Mouse (Mus musculus) gastrocnemius, postnatal 10 days (tissue): Measurements from ENCODE around the gene Fhit. TPM values are rescaled to one million over a fixed set of nuclear protein-coding genes. Genes with fewer than 3 reads are reported as not detected.

Source experiments
- DNase-seq: peaks from one replicate; pipeline ENCODE4 v3.0.0; 2021; ENCODE audit warnings: mixed read lengths
- total RNA-seq, 2 experiments: library from RNA; stranded (reverse); gene quantifications; 2 replicates each; pipeline ENCODE4 v1.2.3; 2021

The Fhit gene
- total RNA-seq, 2 experiments from 2014 or later = 5.8 to 7.0 TPM

GRCm38 (mm10) chr14:10509252-10509651 is 652.6 kb downstream of the Fhit start:
- DNase-seq = no peak

GRCm38 (mm10) chr14:10507560-10507959 is 654.3 kb downstream of the Fhit start:
- DNase-seq = no peak

GRCm38 (mm10) chr14:10485798-10486197 is 676.0 kb downstream of the Fhit start:
- DNase-seq = no peak

- DNase-seq = no peak
Measured at GRCm38 (mm10) chr14:10482851-10483613, 678.8 kb downstream of the Fhit start.

- no peak for DNase-seq
Measured at GRCm38 (mm10) chr14:10481370-10481769, 680.5 kb downstream of the Fhit start.

GRCm38 (mm10) chr14:10480681-10481080 is 681.2 kb downstream of the Fhit start:
- DNase-seq = no peak

- peak; percentile 5 for DNase-seq
Measured at GRCm38 (mm10) chr14:10453001-10453861, 708.6 kb downstream of the Fhit start.

- no peak for DNase-seq
Measured at GRCm38 (mm10) chr14:10452234-10452633, 709.6 kb downstream of the Fhit start.

- DNase-seq = no peak
Measured at GRCm38 (mm10) chr14:10445360-10445759, 716.5 kb downstream of the Fhit start.

GRCm38 (mm10) chr14:10439007-10439749 is 722.7 kb downstream of the Fhit start:
- DNase-seq = no peak

- no peak for DNase-seq
Measured at GRCm38 (mm10) chr14:10436193-10436592, 725.6 kb downstream of the Fhit start.

GRCm38 (mm10) chr14:10432502-10432901 is 729.3 kb downstream of the Fhit start:
- no peak for DNase-seq

GRCm38 (mm10) chr14:10430396-10431000 is 731.3 kb downstream of the Fhit start:
- DNase-seq = no peak

- DNase-seq = no peak
Measured at GRCm38 (mm10) chr14:10423499-10423898, 738.3 kb downstream of the Fhit start.

- no peak for DNase-seq
Measured at GRCm38 (mm10) chr14:10422261-10422660, 739.6 kb downstream of the Fhit start.

GRCm38 (mm10) chr14:10415068-10415467 is 746.8 kb downstream of the Fhit start:
- DNase-seq = no peak

GRCm38 (mm10) chr14:10409306-10409962 is 752.4 kb downstream of the Fhit start:
- DNase-seq = no peak

GRCm38 (mm10) chr14:10405346-10405745 is 756.5 kb downstream of the Fhit start:
- DNase-seq = no peak

GRCm38 (mm10) chr14:10367783-10368680 is 793.8 kb downstream of the Fhit start:
- no peak for DNase-seq

- DNase-seq = no peak
Measured at GRCm38 (mm10) chr14:10366808-10367207, 795.0 kb downstream of the Fhit start.

GRCm38 (mm10) chr14:10364281-10364680 is 797.6 kb downstream of the Fhit start:
- DNase-seq = no peak
